Mouse (Mus musculus): ENCODE results near the gene Adamts3. TPM values are rescaled to one million over a fixed set of nuclear protein-coding genes. Genes with fewer than 3 reads are reported as not detected.

The Adamts3 gene
- polyA plus RNA-seq (2017; shearing (Covaris generic)) = 0.45 TPM

DNA sequence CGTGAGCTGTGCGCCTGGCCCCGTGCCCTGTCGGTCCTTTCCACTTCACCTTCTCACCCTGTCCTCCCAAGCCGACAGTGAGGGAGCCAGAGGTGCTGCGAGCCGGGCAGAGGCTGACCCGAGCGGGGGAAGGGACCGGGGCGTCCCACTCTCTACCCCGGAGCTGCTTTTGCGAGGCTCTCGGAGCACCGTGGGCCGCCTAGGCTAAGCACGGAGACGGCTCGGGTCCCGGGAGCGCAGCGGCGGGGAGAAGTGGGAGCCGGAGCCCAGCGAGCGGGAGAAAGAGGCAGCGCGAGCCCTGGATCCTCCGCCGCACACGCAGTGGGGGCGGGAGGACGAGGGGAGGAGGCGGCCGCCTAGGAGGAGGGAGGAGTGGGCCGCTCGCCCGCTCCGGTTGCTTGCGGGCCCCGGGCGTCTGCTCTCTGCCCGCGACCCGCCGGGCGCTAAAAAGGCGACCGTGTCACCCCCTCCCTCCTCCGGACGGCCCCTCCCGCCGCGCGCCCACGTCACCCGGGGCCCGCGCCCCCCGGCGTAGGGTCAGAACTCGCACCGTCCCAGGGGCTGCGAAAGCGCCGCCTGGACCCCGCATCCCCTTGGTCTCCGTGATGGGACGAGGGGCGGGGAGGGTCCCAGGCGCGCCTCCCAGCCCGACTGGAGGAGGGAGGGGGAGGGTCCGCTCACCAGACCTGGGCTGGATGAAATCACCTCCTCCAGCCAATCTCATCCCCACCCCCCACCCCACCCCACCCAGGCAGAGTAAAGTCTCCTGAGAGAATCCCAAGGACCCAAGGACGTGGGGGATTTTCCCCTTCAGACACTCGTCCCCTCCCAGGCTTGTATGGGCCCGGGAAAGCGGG lies at the start of gene Adamts3:
TSS of gene Adamts3 (minus strand) at position 284 of the 857 bp plus-strand sequence.

All from effector memory CD4-positive, alpha-beta T cell, adult 5 months (primary cell).